Mouse (Mus musculus) small intestine, adult 2 months (tissue): ENCODE results near the gene Ets1. TPM values are rescaled to one million over a fixed set of nuclear protein-coding genes. Genes with fewer than 3 reads are reported as not detected.

Source experiments
- H3K27ac ChIP-seq: fragments of 200-500 bp; 2 replicates; pipeline ENCODE4 v1.5.1; 2012; ENCODE audit warnings: low read depth, low read length, control low read depth, inconsistent platforms; ENCODE audit not compliant: insufficient read depth
- H3K27me3 ChIP-seq: fragments of 200-500 bp; 2 replicates; pipeline ENCODE4 v1.6.1; 2012; ENCODE audit warnings: mild to moderate bottlenecking, moderate library complexity, low read length, inconsistent platforms; ENCODE audit not compliant: control insufficient read depth, insufficient read depth
- H3K36me3 ChIP-seq: fragments of 200-500 bp; 2 replicates; pipeline ENCODE4 v1.6.1; 2012; ENCODE audit warnings: mild to moderate bottlenecking, low read length, control low read depth, inconsistent platforms; ENCODE audit not compliant: control insufficient read depth, insufficient read depth
- H3K4me1 ChIP-seq: fragments of 200-500 bp; 2 replicates; pipeline ENCODE4 v1.6.1; 2012; ENCODE audit warnings: low read length, inconsistent platforms, mixed read lengths; ENCODE audit not compliant: control insufficient read depth, insufficient read depth, insufficient read length
- H3K4me3 ChIP-seq: fragments of 200-500 bp; 2 replicates; pipeline ENCODE4 v1.5.1; 2012; ENCODE audit warnings: low read depth, mild to moderate bottlenecking, control low read depth, inconsistent platforms, low read length, moderate library complexity
- CTCF ChIP-seq: fragments of 200-500 bp; IDR thresholded peaks from 2 replicates; pipeline ENCODE4 v1.5.1; 2012; ENCODE audit warnings: low read depth, mild to moderate bottlenecking, control low read depth, inconsistent platforms, low read length, moderate library complexity, mixed read lengths; ENCODE audit not compliant: insufficient replicate concordance, insufficient read length; ENCODE audit errors: extremely low read depth
- POLR2A ChIP-seq: fragments of 200-500 bp; IDR thresholded peaks from 2 replicates; pipeline ENCODE4 v1.6.1; 2012; ENCODE audit warnings: low read depth, mild to moderate bottlenecking, control low read depth, inconsistent platforms, low read length, moderate library complexity
- WGBS: fragments of 180-500 bp; shearing (Covaris S2); methylation state at CpG from one replicate; pipeline ENCODE4 v1.1.7; 2018; 5-methylcytosine and 5-hydroxymethylcytosine counted together
- polyA plus RNA-seq: library from polyadenylated mRNA; depleted of rRNA; stranded (reverse); fragments of >200 nt; gene quantifications from 2 replicates; pipeline ENCODE4 v1.2.3, GENCODE M21; 2012

The Ets1 gene
- polyA plus RNA-seq, 1 experiment: 10.2 TPM

DNA sequence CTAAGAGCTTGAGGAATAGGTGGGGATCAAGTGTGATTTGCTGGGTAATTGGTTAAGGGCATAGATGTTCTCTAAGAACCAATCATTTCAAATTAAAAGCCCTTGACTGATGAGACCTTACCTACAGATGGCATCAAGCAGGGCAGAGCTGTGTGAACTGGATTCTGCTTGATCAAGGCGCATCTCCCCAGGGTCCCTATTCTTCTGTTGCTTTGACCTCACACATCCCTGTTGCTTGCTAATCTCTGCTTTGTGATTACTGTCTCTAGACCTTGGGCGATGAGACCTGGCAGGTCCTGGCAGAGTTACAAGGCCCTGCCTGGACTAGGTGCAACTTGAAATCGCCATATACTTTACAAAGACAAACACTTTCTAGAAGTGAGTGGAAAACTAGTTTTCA lies 9.0 kb downstream of the Ets1 start:
- no peak for TF ChIP-seq CTCF
- no peak for TF ChIP-seq POLR2A
- Histone ChIP-seq H3K4me3 (no peak overlapping the region), H3K36me3 (no peaks in the 10 kb centered on the region), H3K27me3 (no peaks in the 10 kb centered on the region), H3K4me1 (no peaks in the 10 kb centered on the region), H3K27ac (no peak overlapping the region)
- 58% methylated on average over 3 of the region's 3 CpGs for WGBS

DNA sequence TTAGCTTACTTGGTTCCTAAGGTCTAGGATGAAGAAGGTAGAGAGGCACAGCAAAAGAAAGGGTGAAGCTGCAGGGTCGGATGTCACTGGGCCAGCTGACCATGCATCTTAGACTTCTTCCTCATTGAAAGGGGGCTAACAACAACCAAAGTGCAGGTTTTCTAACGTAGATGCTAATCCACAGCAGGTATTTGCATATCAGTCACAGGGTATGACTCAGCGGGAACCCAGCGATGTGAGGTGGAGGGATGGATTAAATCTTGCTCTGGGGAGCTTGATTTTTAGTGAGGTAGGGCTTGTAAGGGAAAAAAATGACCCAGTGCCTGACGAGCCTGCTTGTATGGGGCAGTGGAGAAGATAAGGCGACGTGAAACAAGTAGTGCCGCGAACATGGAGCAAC lies 9.5 kb downstream of the Ets1 start:
- TF ChIP-seq POLR2A: no peak
- no peak for TF ChIP-seq CTCF
- WGBS: 13% methylated on average over 9 of the region's 9 CpGs
- Histone ChIP-seq H3K27me3 (no peaks in the 10 kb centered on the region), H3K4me1 (no peaks in the 10 kb centered on the region), H3K27ac (no peak overlapping the region), H3K4me3 (no peak overlapping the region), H3K36me3 (no peaks in the 10 kb centered on the region)

DNA sequence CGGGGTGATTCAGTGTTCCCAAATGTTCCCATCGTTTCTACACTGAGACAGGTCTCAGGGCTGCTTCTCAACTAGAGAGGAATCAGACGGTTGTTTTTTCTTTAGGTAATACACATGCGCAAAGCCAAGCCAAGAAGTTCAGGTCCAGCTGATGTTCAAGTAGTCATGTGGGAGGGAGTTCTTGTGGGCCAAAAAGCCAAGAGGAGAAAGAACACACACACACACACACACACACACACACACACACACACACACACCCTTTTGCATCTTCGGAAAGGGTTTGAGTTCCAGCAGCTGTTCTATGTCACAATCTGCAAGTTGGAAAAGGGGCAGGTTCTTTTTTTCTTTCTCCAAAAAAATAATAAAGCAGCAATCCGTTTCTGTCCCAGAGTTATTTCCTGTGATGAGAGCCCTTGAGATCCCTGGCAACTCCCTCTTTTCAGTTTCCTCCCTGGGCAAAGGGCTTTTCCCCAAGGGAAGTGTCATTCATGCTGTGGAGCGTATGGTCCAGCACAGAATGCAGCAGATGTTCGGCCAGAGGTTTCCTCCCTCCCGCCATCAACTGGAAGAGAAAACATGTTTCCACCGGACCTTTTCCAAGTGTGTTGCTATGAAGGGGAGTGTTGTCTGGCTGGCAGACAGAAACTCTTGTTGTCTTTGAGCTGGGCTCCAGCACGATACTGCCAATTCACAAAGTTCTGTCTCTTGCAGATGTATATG lies 10.7 kb downstream of the Ets1 start:
- peak overlapping the region; percentile 62 for H3K27ac ChIP-seq
- H3K4me3 ChIP-seq: peak overlapping the region; percentile 42; the same call in 1 of the 2 replicates
- H3K4me1 ChIP-seq: no peaks in the 10 kb centered on the region
- no peaks in the 10 kb centered on the region for H3K36me3 ChIP-seq
- TF ChIP-seq CTCF: no peak
- no peak for TF ChIP-seq POLR2A
- 45% methylated on average over 11 of the region's 11 CpGs for WGBS
- no peaks in the 10 kb centered on the region for H3K27me3 ChIP-seq

DNA sequence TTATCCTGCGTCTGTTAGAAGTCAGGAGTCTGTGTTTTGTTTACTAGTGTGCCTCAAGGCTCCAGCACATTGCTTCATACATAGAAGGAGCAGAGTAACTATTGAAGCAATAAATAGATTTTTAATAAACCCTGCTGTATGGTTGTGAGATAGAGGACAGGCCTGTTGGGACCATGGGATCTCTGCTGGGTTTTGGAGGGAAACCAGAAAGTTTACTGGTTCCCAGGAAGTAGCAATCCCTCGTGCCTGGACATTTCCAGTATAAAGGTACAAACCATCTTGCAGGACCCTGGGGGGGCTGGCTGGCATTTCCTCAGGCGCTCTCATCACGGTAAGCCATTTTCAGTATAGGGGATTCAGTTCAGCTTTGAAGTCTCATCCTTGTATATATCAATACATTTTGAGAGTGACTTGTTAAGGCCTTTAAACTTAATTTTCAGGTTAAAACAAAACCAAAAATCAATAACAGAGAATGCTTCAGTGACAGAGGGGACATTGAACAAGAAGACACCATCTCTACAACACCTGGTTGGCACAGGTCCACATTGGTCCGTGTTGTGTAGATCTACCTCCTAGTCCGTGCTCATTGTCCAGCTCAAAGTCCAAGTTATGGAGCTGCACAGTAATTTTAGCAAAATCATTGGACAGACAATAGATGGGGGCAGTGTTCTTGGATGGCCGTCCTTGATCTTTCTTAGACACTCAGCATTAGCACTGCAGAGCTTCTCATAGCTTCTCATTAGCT lies 11.7 kb downstream of the Ets1 start:
- Histone ChIP-seq H3K4me1 (0 out of 2 replicates have a peak, but pooled peaks cover 2% of the 10 kb centered on the region), H3K27me3 (no peaks in the 10 kb centered on the region), H3K36me3 (no peaks in the 10 kb centered on the region), H3K4me3 (no peak overlapping the region), H3K27ac (no peak overlapping the region)
- 69% methylated on average over 7 of the region's 7 CpGs for WGBS
- no peak for TF ChIP-seq CTCF
- no peak for TF ChIP-seq POLR2A

DNA sequence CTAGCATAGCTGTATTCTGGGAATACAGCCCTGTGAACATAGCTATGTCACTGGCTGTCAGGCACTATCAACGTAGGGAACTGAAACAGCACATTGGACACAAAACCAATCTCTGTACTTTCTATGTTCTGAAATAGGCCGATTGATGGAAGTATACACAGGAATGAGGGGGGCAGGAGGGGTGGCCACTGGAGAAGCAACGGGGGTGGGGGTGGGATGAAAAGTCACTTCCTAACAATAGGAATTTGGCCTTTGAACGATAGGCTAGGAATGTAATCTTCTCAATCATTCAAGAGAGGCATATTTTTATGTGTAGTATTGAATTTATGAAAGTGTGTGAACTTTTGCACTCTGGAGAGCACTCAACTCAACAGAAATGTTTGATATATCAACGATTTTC lies 12.3 kb downstream of the Ets1 start:
- Histone ChIP-seq H3K4me1 (0 out of 2 replicates have a peak, but pooled peaks cover 2% of the 10 kb centered on the region), H3K27me3 (no peaks in the 10 kb centered on the region), H3K4me3 (no peak overlapping the region), H3K27ac (no peak overlapping the region), H3K36me3 (no peaks in the 10 kb centered on the region)
- TF ChIP-seq CTCF: no peak
- TF ChIP-seq POLR2A: no peak
- WGBS: 47% methylated on average over 5 of the region's 5 CpGs

DNA sequence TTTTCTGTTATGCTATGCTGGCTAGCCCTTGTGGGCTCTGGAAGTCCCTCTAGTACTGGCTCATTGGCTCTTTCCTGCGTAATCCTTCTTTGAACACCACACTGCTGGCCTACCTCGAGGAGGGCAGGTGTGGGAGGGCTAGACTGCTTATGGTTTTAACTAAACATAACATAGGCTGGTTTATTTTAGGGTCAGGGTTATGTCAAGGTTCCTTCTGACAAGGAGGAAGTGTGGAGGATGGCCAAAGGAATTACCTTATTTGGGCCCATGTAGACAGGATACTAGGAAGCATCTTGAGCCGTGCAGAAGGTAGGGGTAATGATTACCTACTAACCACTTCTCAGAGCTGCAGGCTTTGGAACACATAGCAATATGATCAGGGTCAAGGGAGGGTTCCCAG lies 14.7 kb downstream of the Ets1 start:
- 45% methylated on average over 3 of the region's 3 CpGs for WGBS

DNA sequence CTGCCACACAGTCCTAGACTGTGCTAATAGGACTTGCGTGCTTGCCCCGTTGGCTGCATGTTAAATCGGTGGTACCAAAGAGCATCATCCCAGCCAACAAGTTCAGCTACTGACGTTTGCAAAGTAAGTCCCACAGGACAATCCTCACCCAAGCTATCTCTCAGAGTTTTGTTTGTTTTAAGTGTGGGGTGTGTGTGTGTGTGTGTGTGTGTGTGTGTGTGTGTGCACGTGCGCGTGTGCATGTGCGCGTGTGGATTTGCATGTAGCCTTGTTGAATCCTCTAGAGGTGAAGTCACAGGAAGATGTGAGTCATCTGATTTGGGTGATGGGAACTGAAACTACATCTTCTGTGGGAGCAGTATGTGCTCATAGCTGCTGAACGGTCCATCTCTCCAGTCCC lies 16.1 kb downstream of the Ets1 start:
- H3K27ac ChIP-seq: no peak overlapping the region
- no peaks in the 10 kb centered on the region for H3K36me3 ChIP-seq
- no peaks in the 10 kb centered on the region for H3K27me3 ChIP-seq
- no peak overlapping the region for H3K4me3 ChIP-seq
- TF ChIP-seq CTCF (no peak), POLR2A (no peak)
- 0 out of 2 replicates have a peak, but pooled peaks cover 2% of the 10 kb centered on the region for H3K4me1 ChIP-seq
- WGBS: 81% methylated on average over 10 of the region's 10 CpGs

More for the DNA sequence above, 14.7 kb downstream of the Ets1 start:
- no peak for TF ChIP-seq CTCF
- no peak for TF ChIP-seq POLR2A
- no peaks in the 10 kb centered on the region for H3K36me3 ChIP-seq
- H3K4me1 ChIP-seq: 0 out of 2 replicates have a peak, but pooled peaks cover 2% of the 10 kb centered on the region
- no peak overlapping the region for H3K4me3 ChIP-seq
- H3K27me3 ChIP-seq: no peaks in the 10 kb centered on the region
- no peak overlapping the region for H3K27ac ChIP-seq
